Mouse (Mus musculus): ENCODE results near the gene Dlg2. TPM values are rescaled to one million over a fixed set of nuclear protein-coding genes. Genes with fewer than 3 reads are reported as not detected.

Gene Dlg2
- polyA plus RNA-seq, 1 experiment from 2014 or later = 1.1 TPM

- H3K36me3 ChIP-seq (ENCODE audit: control insufficient read depth, insufficient read depth, low read length) = no peaks in the 10 kb centered on the region
- no peak for ATAC-seq (ENCODE audit: low read depth)
- H3K4me2 ChIP-seq (ENCODE audit: low read depth, low read length) = no peak overlapping the region
- no peaks in the 10 kb centered on the region for H3K4me1 ChIP-seq (replicated peaks; ENCODE audit: control insufficient read depth, insufficient read depth, low read length)
- no peaks in the 10 kb centered on the region for H3K27me3 ChIP-seq (ENCODE audit: control insufficient read depth, insufficient read depth, low read depth, low read length)
- no peak overlapping the region for H3K9ac ChIP-seq (ENCODE audit: low read length)
- H3K9me3 ChIP-seq (ENCODE audit: control insufficient read depth, low read length) = no peaks in the 10 kb centered on the region
- H3K4me3 ChIP-seq (ENCODE audit: low read length) = no peak overlapping the region
- H3K27ac ChIP-seq (ENCODE audit: low read length) = no peak overlapping the region
Observed at GRCm38 (mm10) chr7:91345073-91345472, 868.6 kb downstream of the Dlg2 start.

- 68% methylated on average over 10 of the region's 10 CpGs for WGBS
- ATAC-seq (ENCODE audit: low read depth) = no peak
- no peaks in the 10 kb centered on the region for H3K9me3 ChIP-seq (ENCODE audit: control insufficient read depth, low read length)
- no peak overlapping the region for H3K27ac ChIP-seq (ENCODE audit: low read length)
- no peak overlapping the region for H3K4me3 ChIP-seq (ENCODE audit: low read length)
- H3K4me1 ChIP-seq (replicated peaks; ENCODE audit: control insufficient read depth, insufficient read depth, low read length) = no peaks in the 10 kb centered on the region
- no peaks in the 10 kb centered on the region for H3K27me3 ChIP-seq (ENCODE audit: control insufficient read depth, insufficient read depth, low read depth, low read length)
- H3K4me2 ChIP-seq (ENCODE audit: low read depth, low read length) = no peak overlapping the region
- H3K9ac ChIP-seq (ENCODE audit: low read length) = no peak overlapping the region
- no peaks in the 10 kb centered on the region for H3K36me3 ChIP-seq (ENCODE audit: control insufficient read depth, insufficient read depth, low read length)
Observed at GRCm38 (mm10) chr7:91369821-91370321, 893.4 kb downstream of the Dlg2 start.

- no peak overlapping the region for H3K27ac ChIP-seq (ENCODE audit: low read length)
- H3K4me1 ChIP-seq (replicated peaks; ENCODE audit: control insufficient read depth, insufficient read depth, low read length) = no peaks in the 10 kb centered on the region
- no peaks in the 10 kb centered on the region for H3K36me3 ChIP-seq (ENCODE audit: control insufficient read depth, insufficient read depth, low read length)
- no peak overlapping the region for H3K4me3 ChIP-seq (ENCODE audit: low read length)
- H3K4me2 ChIP-seq (ENCODE audit: low read depth, low read length) = no peak overlapping the region
- 42% methylated on average over 3 of the region's 3 CpGs for WGBS
- ATAC-seq (ENCODE audit: low read depth) = no peak
- no peaks in the 10 kb centered on the region for H3K9me3 ChIP-seq (ENCODE audit: control insufficient read depth, low read length)
- H3K27me3 ChIP-seq (ENCODE audit: control insufficient read depth, insufficient read depth, low read depth, low read length) = no peaks in the 10 kb centered on the region
- H3K9ac ChIP-seq (ENCODE audit: low read length) = no peak overlapping the region
Observed at GRCm38 (mm10) chr7:91382281-91382680, 905.8 kb downstream of the Dlg2 start.

GRCm38 (mm10) chr7:91383873-91384272, 907.4 kb downstream of the Dlg2 start:
- no peaks in the 10 kb centered on the region for H3K27me3 ChIP-seq (ENCODE audit: control insufficient read depth, insufficient read depth, low read depth, low read length)
- no peaks in the 10 kb centered on the region for H3K4me1 ChIP-seq (replicated peaks; ENCODE audit: control insufficient read depth, insufficient read depth, low read length)
- H3K27ac ChIP-seq (ENCODE audit: low read length) = no peak overlapping the region
- H3K9ac ChIP-seq (ENCODE audit: low read length) = no peak overlapping the region
- ATAC-seq (ENCODE audit: low read depth) = no peak
- WGBS = 38% methylated on average over 1 of the region's 1 CpGs
- no peak overlapping the region for H3K4me2 ChIP-seq (ENCODE audit: low read depth, low read length)
- H3K9me3 ChIP-seq (ENCODE audit: control insufficient read depth, low read length) = no peaks in the 10 kb centered on the region
- H3K36me3 ChIP-seq (ENCODE audit: control insufficient read depth, insufficient read depth, low read length) = no peaks in the 10 kb centered on the region
- no peak overlapping the region for H3K4me3 ChIP-seq (ENCODE audit: low read length)

- WGBS = 79% methylated on average over 5 of the region's 5 CpGs
Observed at GRCm38 (mm10) chr7:91389272-91389671, 912.8 kb downstream of the Dlg2 start.

GRCm38 (mm10) chr7:91397827-91398226, 921.4 kb downstream of the Dlg2 start:
- Histone ChIP-seq H3K27ac (ENCODE audit: low read length) (no peak overlapping the region), H3K27me3 (ENCODE audit: control insufficient read depth, insufficient read depth, low read depth, low read length) (no peaks in the 10 kb centered on the region), H3K36me3 (ENCODE audit: control insufficient read depth, insufficient read depth, low read length) (no peaks in the 10 kb centered on the region), H3K4me3 (ENCODE audit: low read length) (no peak overlapping the region), H3K4me1 (replicated peaks; ENCODE audit: control insufficient read depth, insufficient read depth, low read length) (no peaks in the 10 kb centered on the region), H3K9me3 (ENCODE audit: control insufficient read depth, low read length) (no peaks in the 10 kb centered on the region), H3K4me2 (ENCODE audit: low read depth, low read length) (no peak overlapping the region), H3K9ac (ENCODE audit: low read length) (no peak overlapping the region)
- no peak for ATAC-seq (ENCODE audit: low read depth)
- 41% methylated on average over 3 of the region's 3 CpGs for whole genome bisulfite sequencing

More at GRCm38 (mm10) chr7:91389272-91389671, 912.8 kb downstream of the Dlg2 start:
- no peaks in the 10 kb centered on the region for H3K36me3 ChIP-seq (ENCODE audit: control insufficient read depth, insufficient read depth, low read length)
- H3K9ac ChIP-seq (ENCODE audit: low read length) = no peak overlapping the region
- H3K4me3 ChIP-seq (ENCODE audit: low read length) = no peak overlapping the region
- no peaks in the 10 kb centered on the region for H3K4me1 ChIP-seq (replicated peaks; ENCODE audit: control insufficient read depth, insufficient read depth, low read length)
- no peak overlapping the region for H3K4me2 ChIP-seq (ENCODE audit: low read depth, low read length)
- H3K9me3 ChIP-seq (ENCODE audit: control insufficient read depth, low read length) = no peaks in the 10 kb centered on the region
- no peak overlapping the region for H3K27ac ChIP-seq (ENCODE audit: low read length)
- ATAC-seq (ENCODE audit: low read depth) = no peak
- no peaks in the 10 kb centered on the region for H3K27me3 ChIP-seq (ENCODE audit: control insufficient read depth, insufficient read depth, low read depth, low read length)

GRCm38 (mm10) chr7:91412109-91412508, 935.6 kb downstream of the Dlg2 start:
- H3K36me3 ChIP-seq (ENCODE audit: control insufficient read depth, insufficient read depth, low read length) = no peaks in the 10 kb centered on the region
- no peak overlapping the region for H3K27ac ChIP-seq (ENCODE audit: low read length)
- no peak for ATAC-seq (ENCODE audit: low read depth)
- no peaks in the 10 kb centered on the region for H3K9me3 ChIP-seq (ENCODE audit: control insufficient read depth, low read length)
- no peak overlapping the region for H3K9ac ChIP-seq (ENCODE audit: low read length)
- H3K27me3 ChIP-seq (ENCODE audit: control insufficient read depth, insufficient read depth, low read depth, low read length) = no peaks in the 10 kb centered on the region
- H3K4me2 ChIP-seq (ENCODE audit: low read depth, low read length) = no peak overlapping the region
- no peaks in the 10 kb centered on the region for H3K4me1 ChIP-seq (replicated peaks; ENCODE audit: control insufficient read depth, insufficient read depth, low read length)
- 68% methylated on average over 5 of the region's 5 CpGs for WGBS
- no peak overlapping the region for H3K4me3 ChIP-seq (ENCODE audit: low read length)

GRCm38 (mm10) chr7:91414150-91414549, 937.7 kb downstream of the Dlg2 start:
- no peak overlapping the region for H3K9ac ChIP-seq (ENCODE audit: low read length)
- H3K27ac ChIP-seq (ENCODE audit: low read length) = no peak overlapping the region
- H3K4me2 ChIP-seq (ENCODE audit: low read depth, low read length) = no peak overlapping the region
- no peaks in the 10 kb centered on the region for H3K9me3 ChIP-seq (ENCODE audit: control insufficient read depth, low read length)
- no peak for ATAC-seq (ENCODE audit: low read depth)
- no peaks in the 10 kb centered on the region for H3K27me3 ChIP-seq (ENCODE audit: control insufficient read depth, insufficient read depth, low read depth, low read length)
- H3K36me3 ChIP-seq (ENCODE audit: control insufficient read depth, insufficient read depth, low read length) = no peaks in the 10 kb centered on the region
- no peaks in the 10 kb centered on the region for H3K4me1 ChIP-seq (replicated peaks; ENCODE audit: control insufficient read depth, insufficient read depth, low read length)
- H3K4me3 ChIP-seq (ENCODE audit: low read length) = no peak overlapping the region
- 71% methylated on average over 2 of the region's 2 CpGs for WGBS

- WGBS = 71% methylated on average over 2 of the region's 2 CpGs
- no peak for ATAC-seq (ENCODE audit: low read depth)
Observed at GRCm38 (mm10) chr7:91414749-91415148, 938.3 kb downstream of the Dlg2 start.

GRCm38 (mm10) chr7:91420215-91420614, 943.7 kb downstream of the Dlg2 start:
- ATAC-seq (ENCODE audit: low read depth) = no peak
- H3K9ac ChIP-seq (ENCODE audit: low read length) = no peak overlapping the region
- no peaks in the 10 kb centered on the region for H3K36me3 ChIP-seq (ENCODE audit: control insufficient read depth, insufficient read depth, low read length)
- no peaks in the 10 kb centered on the region for H3K9me3 ChIP-seq (ENCODE audit: control insufficient read depth, low read length)
- H3K4me3 ChIP-seq (ENCODE audit: low read length) = no peak overlapping the region
- 78% methylated on average over 4 of the region's 4 CpGs for WGBS
- H3K27me3 ChIP-seq (ENCODE audit: control insufficient read depth, insufficient read depth, low read depth, low read length) = no peaks in the 10 kb centered on the region
- H3K4me2 ChIP-seq (ENCODE audit: low read depth, low read length) = no peak overlapping the region
- no peak overlapping the region for H3K27ac ChIP-seq (ENCODE audit: low read length)
- H3K4me1 ChIP-seq (replicated peaks; ENCODE audit: control insufficient read depth, insufficient read depth, low read length) = no peaks in the 10 kb centered on the region

More at GRCm38 (mm10) chr7:91414749-91415148, 938.3 kb downstream of the Dlg2 start:
- no peaks in the 10 kb centered on the region for H3K36me3 ChIP-seq (ENCODE audit: control insufficient read depth, insufficient read depth, low read length)
- H3K27me3 ChIP-seq (ENCODE audit: control insufficient read depth, insufficient read depth, low read depth, low read length) = no peaks in the 10 kb centered on the region
- H3K4me1 ChIP-seq (replicated peaks; ENCODE audit: control insufficient read depth, insufficient read depth, low read length) = no peaks in the 10 kb centered on the region
- no peak overlapping the region for H3K27ac ChIP-seq (ENCODE audit: low read length)
- H3K9ac ChIP-seq (ENCODE audit: low read length) = no peak overlapping the region
- no peak overlapping the region for H3K4me2 ChIP-seq (ENCODE audit: low read depth, low read length)
- H3K9me3 ChIP-seq (ENCODE audit: control insufficient read depth, low read length) = no peaks in the 10 kb centered on the region
- no peak overlapping the region for H3K4me3 ChIP-seq (ENCODE audit: low read length)
